Mouse (Mus musculus) lung, adult 2 months (tissue): ENCODE results near the gene Nop10. TPM values are rescaled to one million over a fixed set of nuclear protein-coding genes. Genes with fewer than 3 reads are reported as not detected.

ENCODE experiments used
- DNase-seq: peaks from one replicate; pipeline ENCODE4 v3.0.0; 2022
- H3K4me1 ChIP-seq: fragments of 200-500 bp; 2 replicates; pipeline ENCODE4 v1.6.1; 2011; ENCODE audit warnings: low read length; ENCODE audit not compliant: control insufficient read depth, insufficient read depth
- H3K4me3 ChIP-seq: fragments of 200-500 bp; replicated peaks from 2 replicates; pipeline ENCODE3; 2011; ENCODE audit warnings: low read depth, mild to moderate bottlenecking, control low read depth, low read length; ENCODE audit errors: extremely low read depth
- CTCF ChIP-seq: fragments of 200-500 bp; IDR thresholded peaks from 2 replicates; pipeline ENCODE4 v1.5.1; 2011; ENCODE audit warnings: mild to moderate bottlenecking, low read length, control low read depth; ENCODE audit not compliant: insufficient read depth
- POLR2A ChIP-seq: fragments of 200-500 bp; IDR thresholded peaks from 2 replicates; pipeline ENCODE4 v1.6.1; 2011; ENCODE audit warnings: low read depth, mild to moderate bottlenecking, control low read depth, low read length, borderline replicate concordance; ENCODE audit errors: extremely low read depth
- WGBS: fragments of 180-500 bp; shearing (Covaris S2); methylation state at CpG from one replicate; pipeline ENCODE4 v1.1.7; 2018; 5-methylcytosine and 5-hydroxymethylcytosine counted together
- polyA plus RNA-seq: library from polyadenylated mRNA; depleted of rRNA; stranded (reverse); fragments of >200 nt; gene quantifications from 2 replicates; pipeline ENCODE4 v1.2.3, GENCODE M21; 2012

Gene Nop10
- polyA plus RNA-seq, 1 experiment: 50.4 TPM

DNA sequence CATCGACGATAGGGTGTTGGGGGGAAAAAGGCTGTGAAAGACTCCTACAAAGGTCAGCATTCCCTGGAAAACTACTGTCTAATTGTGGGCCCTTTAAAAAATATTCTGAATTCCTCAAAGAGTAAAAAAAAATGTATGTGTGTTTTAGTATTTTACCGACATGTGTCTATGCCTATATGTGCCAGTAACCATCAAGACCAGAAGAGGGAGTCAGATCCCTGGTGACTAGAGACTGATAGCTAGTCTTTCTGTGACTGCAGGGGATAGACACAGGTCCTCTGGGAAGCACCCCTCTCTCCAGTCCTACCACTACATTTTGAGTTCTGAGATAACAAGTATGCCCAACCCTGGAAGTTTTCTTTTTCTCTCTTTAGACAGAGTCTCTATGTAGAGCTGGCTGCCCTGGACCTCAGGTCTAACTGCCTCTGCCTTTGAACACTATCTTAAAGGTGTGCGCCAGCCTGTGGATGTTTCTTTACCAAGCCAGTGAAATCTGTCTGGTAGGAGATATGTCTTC lies 1.1 kb downstream of the Nop10 start:
- no peak for DNase-seq
- Histone ChIP-seq H3K4me1 (peaks cover 4% of the 10 kb centered on the region; the same call in 1 of the 2 replicates), H3K4me3 (no peak overlapping the region)
- TF ChIP-seq POLR2A (no peak), CTCF (no peak)
- WGBS: 28% methylated on average over 4 of the region's 4 CpGs

DNA sequence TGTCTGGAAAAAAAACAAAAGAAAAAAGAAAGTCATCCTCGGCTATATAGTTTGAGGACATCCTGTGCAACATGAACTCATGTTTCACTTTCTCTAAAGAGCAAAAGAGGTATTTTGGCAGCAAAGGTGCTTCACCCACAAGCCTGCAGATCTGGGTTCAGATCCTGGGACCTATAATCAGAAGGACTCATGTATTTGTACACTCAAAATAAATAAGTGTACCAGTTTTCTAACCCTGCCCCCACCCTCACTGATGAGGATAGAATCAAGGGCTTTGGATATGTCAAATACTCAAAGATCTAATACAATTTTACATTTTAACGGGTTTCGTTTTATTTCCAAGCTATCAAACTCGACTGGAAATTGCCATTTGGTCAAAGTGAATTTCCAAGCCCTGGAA lies 2.6 kb downstream of the Nop10 start:
- no peak for TF ChIP-seq CTCF
- TF ChIP-seq POLR2A: no peak
- Histone ChIP-seq H3K4me3 (no peak overlapping the region), H3K4me1 (peaks cover 4% of the 10 kb centered on the region; the same call in 1 of the 2 replicates)
- DNase-seq: no peak
- 68% methylated on average over 4 of the region's 4 CpGs for WGBS

DNA sequence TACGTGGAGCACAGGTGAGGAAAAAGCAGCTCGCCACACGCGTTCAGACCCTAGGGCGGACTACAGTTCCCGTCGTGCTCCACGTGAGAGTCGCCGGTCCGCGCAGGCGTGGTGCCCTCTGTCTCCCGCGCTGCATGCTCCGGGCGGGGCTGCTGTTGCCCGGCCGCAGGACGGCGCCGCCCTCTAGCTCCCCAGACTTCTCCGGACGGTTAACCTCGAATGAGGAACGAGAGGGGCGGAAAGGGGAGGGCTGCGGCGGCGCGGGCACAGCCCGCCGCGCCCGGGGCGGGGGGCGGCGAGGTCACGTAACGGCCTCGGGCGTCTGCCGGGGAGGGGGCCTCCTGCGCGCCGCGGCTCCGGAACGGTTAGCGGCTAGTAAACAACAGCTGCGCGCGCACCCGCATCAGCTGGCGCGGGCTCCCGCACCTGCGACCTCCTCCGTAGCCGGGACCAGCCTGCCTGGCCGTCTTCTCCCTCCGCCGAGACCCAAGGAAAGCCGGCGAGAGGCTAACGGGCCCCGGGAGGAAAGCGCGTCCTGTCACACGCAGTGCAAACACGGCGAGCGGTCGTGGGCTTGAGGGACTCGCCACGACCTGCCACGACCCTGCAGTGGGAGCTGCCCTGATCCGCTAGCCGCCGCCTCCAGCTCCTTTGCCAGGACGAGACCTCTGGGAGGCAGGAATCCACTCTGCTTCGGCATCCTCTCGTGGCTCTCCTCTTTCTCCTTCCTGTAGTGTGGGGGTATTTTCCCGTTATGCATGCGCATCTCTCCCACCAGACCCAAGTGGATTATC lies 3.9 kb downstream of the Nop10 start, which contains the start of gene Slc12a6:
TSS of gene Slc12a6 (plus strand) at position 378 of the 794 bp plus-strand sequence.
- TF ChIP-seq POLR2A (peak; percentile 53; the same call in 1 of the 2 replicates), CTCF (no peak)
- Histone ChIP-seq H3K4me1 (peaks cover 6% of the 10 kb centered on the region; the same call in 1 of the 2 replicates), H3K4me3 (peak within 1 kb of the TSS; percentile 87)
- peak; percentile 88 for DNase-seq
- WGBS: under 1% methylated on average over 85 of the region's 85 CpGs

DNA sequence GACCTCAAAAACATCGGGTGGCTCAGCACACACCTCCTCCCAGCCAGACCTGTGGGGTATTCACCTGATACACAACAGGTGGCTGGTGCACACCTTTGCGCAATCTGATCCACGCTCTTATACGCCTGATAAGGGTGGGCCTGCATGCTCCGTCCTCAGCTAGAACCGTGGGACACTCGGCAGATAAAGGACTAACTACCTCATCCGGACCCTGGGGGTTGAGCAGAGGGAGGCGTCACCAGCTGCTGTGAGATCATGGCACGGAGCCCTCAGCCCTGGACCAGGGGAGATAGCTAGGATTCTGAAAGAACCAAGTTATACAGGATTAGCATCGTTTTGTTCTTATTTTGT lies 4.5 kb downstream of the Nop10 start, which contains the start of gene Gm21985:
TSS of gene Gm21985 (plus strand) at position 73 of the 351 bp plus-strand sequence.
- WGBS: under 1% methylated on average over 11 of the region's 11 CpGs

DNA sequence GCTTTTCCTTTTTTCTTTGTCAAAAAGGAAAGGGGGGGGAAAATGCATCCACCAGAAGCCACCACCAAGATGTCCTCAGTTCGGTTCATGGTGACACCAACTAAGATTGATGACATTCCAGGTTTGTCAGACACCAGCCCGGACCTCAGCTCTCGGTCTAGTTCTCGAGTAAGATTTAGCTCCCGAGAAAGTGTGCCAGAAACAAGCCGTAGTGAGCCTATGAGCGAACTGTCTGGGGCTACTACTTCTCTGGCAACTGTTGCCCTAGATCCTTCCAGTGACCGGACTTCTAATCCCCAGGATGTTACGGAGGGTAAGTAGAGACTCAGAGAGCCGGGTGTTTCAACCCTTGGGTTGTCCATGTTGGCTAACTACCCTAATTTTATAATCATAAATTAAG lies 5.1 kb downstream of the Nop10 start:
- 8% methylated on average over 10 of the region's 10 CpGs for WGBS

More for the DNA sequence above, 4.5 kb downstream of the Nop10 start, which contains the start of gene Gm21985:
- TF ChIP-seq POLR2A: peak; percentile 43; the same call in 1 of the 2 replicates
- TF ChIP-seq CTCF: no peak
- peaks cover 6% of the 10 kb centered on the region; the same call in 1 of the 2 replicates for H3K4me1 ChIP-seq
- H3K4me3 ChIP-seq: peak within 1 kb of the TSS; percentile 87
- no peak for DNase-seq

DNA sequence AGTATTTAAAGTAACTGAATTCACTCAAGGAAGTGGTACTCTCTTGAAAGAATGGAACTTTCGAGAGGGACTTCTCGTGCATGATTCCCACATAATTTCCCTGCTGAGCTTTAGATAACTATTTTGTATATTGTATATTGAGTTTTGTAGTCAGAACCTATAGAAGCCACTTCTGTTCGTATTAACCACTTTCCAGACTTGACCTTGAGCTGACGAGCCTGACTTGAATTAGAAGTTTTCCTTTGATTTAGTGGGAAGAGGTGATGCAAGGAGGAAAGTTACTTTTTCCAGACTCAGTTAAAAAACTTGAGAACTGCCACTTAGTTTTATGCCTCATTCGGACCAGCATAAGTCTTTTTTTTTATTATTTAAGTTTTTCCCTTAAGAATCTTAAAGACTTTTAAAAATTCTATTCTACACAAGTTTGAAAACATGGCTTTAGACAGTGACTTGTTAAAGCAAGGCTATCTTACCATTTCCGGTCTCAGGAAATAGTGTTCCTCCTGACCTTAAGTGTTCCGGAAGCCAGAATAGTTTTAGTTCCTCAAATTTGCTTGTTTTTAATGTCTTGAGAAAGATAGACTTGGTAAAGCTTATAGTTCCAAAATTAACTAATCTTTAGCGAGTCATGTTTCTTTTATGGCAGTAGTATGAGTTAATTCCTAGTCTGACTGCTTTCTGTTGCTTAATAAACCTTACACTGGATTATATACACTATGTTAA lies 6.0 kb downstream of the Nop10 start:
- 33% methylated on average over 8 of the region's 8 CpGs for WGBS
- no peak for DNase-seq
- TF ChIP-seq CTCF (no peak), POLR2A (no peak)
- peaks cover 4% of the 10 kb centered on the region; the same call in 1 of the 2 replicates for H3K4me1 ChIP-seq
- H3K4me3 ChIP-seq: peak overlapping the region; percentile 68

More for the DNA sequence above, 5.1 kb downstream of the Nop10 start:
- peaks cover 6% of the 10 kb centered on the region; the same call in 1 of the 2 replicates for H3K4me1 ChIP-seq
- TF ChIP-seq POLR2A (no peak), CTCF (no peak)
- DNase-seq: peak; percentile 33
- H3K4me3 ChIP-seq: peak overlapping the region; percentile 46

DNA sequence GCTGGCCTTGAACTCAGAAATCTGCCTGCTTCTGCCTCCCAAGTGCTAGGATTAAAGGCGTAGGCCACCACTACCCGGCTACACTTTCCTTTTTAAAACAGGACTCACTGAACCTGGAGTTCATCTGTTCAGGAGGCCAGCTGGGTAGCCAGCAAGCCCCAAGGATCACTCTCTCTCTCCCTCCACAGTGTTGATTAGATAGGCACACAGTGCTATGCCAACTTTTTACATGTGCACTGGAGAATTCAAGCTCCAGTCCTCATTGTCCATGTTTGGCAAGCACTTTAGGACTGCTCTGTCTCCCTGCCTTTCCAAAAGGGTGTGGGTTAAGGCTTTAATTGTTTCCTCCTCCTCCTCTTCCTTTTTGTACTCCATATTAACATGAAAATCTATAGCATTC lies 8.3 kb downstream of the Nop10 start:
- peaks cover 3% of the 10 kb centered on the region; the same call in 1 of the 2 replicates for H3K4me1 ChIP-seq
- 80% methylated on average over 2 of the region's 2 CpGs for WGBS
- DNase-seq: no peak
- no peak for TF ChIP-seq POLR2A
- TF ChIP-seq CTCF: no peak
- no peak overlapping the region for H3K4me3 ChIP-seq

DNA sequence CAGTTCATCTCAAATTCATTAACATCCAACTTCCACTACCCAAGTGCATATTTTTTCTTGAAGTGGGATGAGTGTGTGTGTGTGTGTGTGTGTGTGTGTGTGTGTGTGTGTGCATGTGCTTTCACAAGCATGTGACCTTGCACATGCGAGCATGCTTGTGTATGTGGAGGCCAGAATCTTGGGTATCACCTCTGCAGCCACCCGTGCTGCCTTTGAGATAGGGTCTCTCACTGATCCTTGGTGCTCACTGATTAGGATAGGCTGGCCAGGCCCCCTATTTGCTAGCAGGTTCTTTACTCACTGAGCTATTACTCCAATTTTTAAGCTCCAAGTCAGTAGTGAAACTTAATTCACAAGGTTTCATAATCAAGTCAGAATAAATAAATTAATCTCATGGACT lies 11.2 kb downstream of the Nop10 start:
- DNase-seq: no peak
- no peak overlapping the region for H3K4me3 ChIP-seq
- WGBS: 88% methylated on average over 2 of the region's 2 CpGs
- TF ChIP-seq CTCF (no peak), POLR2A (no peak)
- H3K4me1 ChIP-seq: peaks cover 3% of the 10 kb centered on the region; the same call in 1 of the 2 replicates

DNA sequence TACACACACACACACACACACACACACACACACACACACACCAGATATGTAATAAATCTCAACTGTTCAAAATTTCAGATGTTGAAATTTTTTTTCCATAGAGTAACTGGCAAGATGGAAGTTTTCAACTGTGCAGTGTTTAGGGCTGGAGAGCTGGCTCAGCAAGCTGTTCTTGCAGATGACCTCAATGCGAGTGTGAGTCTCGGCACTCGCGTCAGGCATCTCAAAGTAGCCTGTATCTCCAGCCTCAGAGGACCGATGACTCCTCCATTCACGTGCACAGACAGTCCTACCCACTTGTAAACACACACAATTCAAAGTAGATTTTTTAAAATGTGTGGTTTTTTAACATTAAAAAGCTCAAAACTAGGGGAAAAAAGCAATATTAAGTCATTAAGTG lies 11.7 kb downstream of the Nop10 start:
- no peak for TF ChIP-seq CTCF
- no peak for TF ChIP-seq POLR2A
- no peak for DNase-seq
- 80% methylated on average over 6 of the region's 6 CpGs for WGBS
- H3K4me1 ChIP-seq: peaks cover 3% of the 10 kb centered on the region; the same call in 1 of the 2 replicates
- H3K4me3 ChIP-seq: no peak overlapping the region
